Mouse (Mus musculus): ENCODE results near the gene Crp. TPM values are rescaled to one million over a fixed set of nuclear protein-coding genes. Genes with fewer than 3 reads are reported as not detected.

Gene Crp
- polyA plus RNA-seq, 1 experiment from 2014 or later, result 1.6 TPM

- Histone ChIP-seq H3K9ac (no peak overlapping the region), H3K4me2 (replicated peaks) (no peak overlapping the region), H3K9me3 (no peaks in the 10 kb centered on the region), H3K27ac (no peak overlapping the region), H3K27me3 (replicated peaks) (no peaks in the 10 kb centered on the region), H3K36me3 (no peaks in the 10 kb centered on the region), H3K4me3 (replicated peaks) (no peak overlapping the region), H3K4me1 (replicated peaks) (no peaks in the 10 kb centered on the region)
- WGBS, result 76% methylated on average over 5 of the region's 5 CpGs
- no peak for ATAC-seq
These were observed 14.3 kb upstream of the Crp start for GRCm38 (mm10) chr1:172683551-172683950.

- Histone ChIP-seq H3K4me2 (replicated peaks) (no peak overlapping the region), H3K9me3 (no peaks in the 10 kb centered on the region), H3K4me1 (replicated peaks) (no peaks in the 10 kb centered on the region), H3K9ac (no peak overlapping the region), H3K4me3 (replicated peaks) (no peak overlapping the region), H3K36me3 (no peaks in the 10 kb centered on the region), H3K27me3 (replicated peaks) (no peaks in the 10 kb centered on the region), H3K27ac (no peak overlapping the region)
- ATAC-seq, result no peak
- 68% methylated on average over 1 of the region's 1 CpGs for WGBS
These were observed 13.9 kb upstream of the Crp start for GRCm38 (mm10) chr1:172683957-172684356.

GRCm38 (mm10) chr1:172685178-172685577 lies 12.7 kb upstream of the Crp start:
- Histone ChIP-seq H3K27ac (no peak overlapping the region), H3K4me3 (replicated peaks) (no peak overlapping the region), H3K4me1 (replicated peaks) (no peaks in the 10 kb centered on the region), H3K4me2 (replicated peaks) (no peak overlapping the region), H3K36me3 (no peaks in the 10 kb centered on the region), H3K9ac (no peak overlapping the region), H3K27me3 (replicated peaks) (no peaks in the 10 kb centered on the region), H3K9me3 (no peaks in the 10 kb centered on the region)
- ATAC-seq, result no peak
- WGBS, result 68% methylated on average over 3 of the region's 3 CpGs

- no peaks in the 10 kb centered on the region for H3K4me1 ChIP-seq (replicated peaks)
- no peak overlapping the region for H3K4me3 ChIP-seq (replicated peaks)
- H3K9me3 ChIP-seq, result no peaks in the 10 kb centered on the region
- no peak overlapping the region for H3K27ac ChIP-seq
- no peaks in the 10 kb centered on the region for H3K27me3 ChIP-seq (replicated peaks)
- H3K36me3 ChIP-seq, result no peaks in the 10 kb centered on the region
- 0 out of 2 replicates have a peak, but pooled peaks have one; percentile 41 for ATAC-seq
- no peak overlapping the region for H3K4me2 ChIP-seq (replicated peaks)
- H3K9ac ChIP-seq, result no peak overlapping the region
These were observed 433 bp upstream of the Crp start for GRCm38 (mm10) chr1:172697422-172697821.

GRCm38 (mm10) chr1:172700814-172701213 lies 3.0 kb downstream of the Crp start:
- Histone ChIP-seq H3K4me2 (replicated peaks) (no peak overlapping the region), H3K4me1 (replicated peaks) (no peaks in the 10 kb centered on the region), H3K27ac (no peak overlapping the region), H3K36me3 (no peaks in the 10 kb centered on the region), H3K9me3 (no peaks in the 10 kb centered on the region), H3K27me3 (replicated peaks) (no peaks in the 10 kb centered on the region), H3K4me3 (replicated peaks) (no peak overlapping the region), H3K9ac (no peak overlapping the region)
- no peak for ATAC-seq
- WGBS, result 83% methylated on average over 3 of the region's 3 CpGs

GRCm38 (mm10) chr1:172701381-172701780 lies 3.5 kb downstream of the Crp start:
- H3K4me3 ChIP-seq (replicated peaks), result no peak overlapping the region
- H3K9ac ChIP-seq, result no peak overlapping the region
- 88% methylated on average over 2 of the region's 2 CpGs for WGBS
- H3K27me3 ChIP-seq (replicated peaks), result no peaks in the 10 kb centered on the region
- no peak overlapping the region for H3K4me2 ChIP-seq (replicated peaks)
- no peaks in the 10 kb centered on the region for H3K4me1 ChIP-seq (replicated peaks)
- no peaks in the 10 kb centered on the region for H3K9me3 ChIP-seq
- H3K27ac ChIP-seq, result no peak overlapping the region
- no peak for ATAC-seq
- H3K36me3 ChIP-seq, result no peaks in the 10 kb centered on the region

GRCm38 (mm10) chr1:172701901-172702300 lies 4.0 kb downstream of the Crp start:
- Histone ChIP-seq H3K9me3 (no peaks in the 10 kb centered on the region), H3K4me1 (replicated peaks) (no peaks in the 10 kb centered on the region), H3K36me3 (no peaks in the 10 kb centered on the region), H3K4me3 (replicated peaks) (no peak overlapping the region), H3K9ac (no peak overlapping the region), H3K27ac (no peak overlapping the region), H3K27me3 (replicated peaks) (no peaks in the 10 kb centered on the region), H3K4me2 (replicated peaks) (no peak overlapping the region)
- no peak for ATAC-seq
- 90% methylated on average over 3 of the region's 3 CpGs for WGBS

- Histone ChIP-seq H3K27me3 (replicated peaks) (no peaks in the 10 kb centered on the region), H3K27ac (no peak overlapping the region), H3K9ac (no peak overlapping the region), H3K4me1 (replicated peaks) (no peaks in the 10 kb centered on the region), H3K4me2 (replicated peaks) (no peak overlapping the region), H3K4me3 (replicated peaks) (no peak overlapping the region), H3K9me3 (no peaks in the 10 kb centered on the region), H3K36me3 (no peaks in the 10 kb centered on the region)
- 19% methylated on average over 4 of the region's 4 CpGs for WGBS
- ATAC-seq, result no peak
These were observed 6.9 kb downstream of the Crp start for GRCm38 (mm10) chr1:172704769-172705168.

GRCm38 (mm10) chr1:172706243-172706642 lies 8.4 kb downstream of the Crp start:
- no peak overlapping the region for H3K9ac ChIP-seq
- H3K4me1 ChIP-seq (replicated peaks), result no peaks in the 10 kb centered on the region
- peak; percentile 66 for ATAC-seq
- H3K36me3 ChIP-seq, result no peaks in the 10 kb centered on the region
- H3K27ac ChIP-seq, result no peak overlapping the region
- no peak overlapping the region for H3K4me2 ChIP-seq (replicated peaks)
- no peaks in the 10 kb centered on the region for H3K9me3 ChIP-seq
- no peaks in the 10 kb centered on the region for H3K27me3 ChIP-seq (replicated peaks)
- H3K4me3 ChIP-seq (replicated peaks), result no peak overlapping the region
- WGBS, result 67% methylated on average over 4 of the region's 4 CpGs

GRCm38 (mm10) chr1:172709788-172710350 lies 12.0 kb downstream of the Crp start:
- Histone ChIP-seq H3K36me3 (no peaks in the 10 kb centered on the region), H3K4me2 (replicated peaks) (no peak overlapping the region), H3K9ac (no peak overlapping the region), H3K4me3 (replicated peaks) (no peak overlapping the region), H3K27ac (no peak overlapping the region), H3K27me3 (replicated peaks) (no peaks in the 10 kb centered on the region), H3K4me1 (replicated peaks) (no peaks in the 10 kb centered on the region), H3K9me3 (no peaks in the 10 kb centered on the region)
- ATAC-seq, result peak; percentile 37
- WGBS, result 73% methylated on average over 3 of the region's 3 CpGs

- Histone ChIP-seq H3K36me3 (no peaks in the 10 kb centered on the region), H3K4me1 (replicated peaks) (no peaks in the 10 kb centered on the region), H3K4me2 (replicated peaks) (no peak overlapping the region), H3K27me3 (replicated peaks) (no peaks in the 10 kb centered on the region), H3K9me3 (no peaks in the 10 kb centered on the region), H3K4me3 (replicated peaks) (no peak overlapping the region), H3K27ac (no peak overlapping the region), H3K9ac (no peak overlapping the region)
- 50% methylated on average over 2 of the region's 2 CpGs for WGBS
- no peak for ATAC-seq
These were observed 13.5 kb downstream of the Crp start for GRCm38 (mm10) chr1:172711396-172711795.

GRCm38 (mm10) chr1:172711962-172712361 lies 14.1 kb downstream of the Crp start:
- Histone ChIP-seq H3K27ac (no peak overlapping the region), H3K9ac (no peak overlapping the region), H3K9me3 (no peaks in the 10 kb centered on the region), H3K4me2 (replicated peaks) (no peak overlapping the region), H3K4me1 (replicated peaks) (no peaks in the 10 kb centered on the region), H3K36me3 (no peaks in the 10 kb centered on the region), H3K4me3 (replicated peaks) (no peak overlapping the region), H3K27me3 (replicated peaks) (no peaks in the 10 kb centered on the region)
- ATAC-seq, result no peak
- WGBS, result 61% methylated on average over 4 of the region's 4 CpGs

GRCm38 (mm10) chr1:172751241-172751640 lies 53.4 kb downstream of the Crp start:
- H3K36me3 ChIP-seq, result no peaks in the 10 kb centered on the region
- no peaks in the 10 kb centered on the region for H3K4me1 ChIP-seq (replicated peaks)
- ATAC-seq, result no peak
- 52% methylated on average over 3 of the region's 3 CpGs for WGBS
- no peaks in the 10 kb centered on the region for H3K27me3 ChIP-seq (replicated peaks)
- H3K9me3 ChIP-seq, result no peaks in the 10 kb centered on the region
- no peak overlapping the region for H3K27ac ChIP-seq
- no peak overlapping the region for H3K4me3 ChIP-seq (replicated peaks)
- no peak overlapping the region for H3K4me2 ChIP-seq (replicated peaks)
- no peak overlapping the region for H3K9ac ChIP-seq

All from intestine, embryonic 15.5 days (tissue).